13 mouse cellular contexts compared by ENCODE assay signal in the genomic region with DNA sequence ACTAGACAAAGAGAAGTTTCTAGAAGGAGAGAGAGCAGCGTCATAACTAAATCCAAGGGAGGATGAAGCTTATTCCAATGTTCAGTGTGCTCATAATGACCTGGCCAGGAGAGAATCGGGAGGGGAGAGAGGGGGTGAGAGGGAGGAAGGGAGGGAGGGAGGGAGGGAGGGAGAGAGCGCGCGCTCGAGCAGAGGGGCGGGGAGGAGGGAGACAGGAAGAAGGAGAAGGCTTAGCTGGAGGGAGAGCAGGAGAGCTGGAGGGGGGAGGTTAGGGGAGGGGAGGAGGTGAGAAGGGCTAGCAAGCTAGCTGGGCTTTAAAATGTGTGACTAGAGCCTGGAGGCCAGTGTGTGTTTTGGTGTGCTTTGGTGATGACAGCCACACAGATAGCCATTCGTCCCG. TPM values are rescaled to one million over a fixed set of nuclear protein-coding genes. Genes with fewer than 3 reads are reported as not detected.
DNase-seq lines count a peak whose midpoint lies in the region; ATAC-seq and TF ChIP-seq lines count a peak whose summit lies in the region.
"Had no signal": no experiment of that assay in that cellular context is flagged by ENCODE, and none has a peak within 500 bp of the region (broad histone marks: within the 10 kb centered on the region; RNA-seq: fewer than 3 reads in every experiment).

No protein-coding gene starts in this region.

- no peak overlapping the region for H3K4me3 ChIP-seq in heart, embryonic 12.5 days
- H3K4me3 ChIP-seq in lung, embryonic 14.5 days (ENCODE audit: low read depth, low read length) = no peak overlapping the region
- H3K4me3 ChIP-seq in embryonic facial prominence, embryonic 14.5 days (ENCODE audit: low read depth, low read length) = no peak overlapping the region
- H3K4me3 ChIP-seq in stomach, embryonic 14.5 days (ENCODE audit: low read depth, low read length) = no peak overlapping the region
- H3K4me3 ChIP-seq: embryonic facial prominence, embryonic 15.5 days had no signal

- peaks cover 26% of the 10 kb centered on the region for H3K4me1 ChIP-seq in heart, embryonic 12.5 days (replicated peaks)
- peaks cover 22% of the 10 kb centered on the region for H3K4me1 ChIP-seq in lung, embryonic 14.5 days (ENCODE audit: insufficient read depth)
- H3K4me1 ChIP-seq in embryonic facial prominence, embryonic 14.5 days (ENCODE audit: control insufficient read depth, insufficient read depth, low read length) = peaks cover 4% of the 10 kb centered on the region
- H3K4me1 ChIP-seq in stomach, embryonic 14.5 days (ENCODE audit: control insufficient read depth, insufficient read depth, low read length) = peaks cover 12% of the 10 kb centered on the region; the same call in 1 of the 2 replicates

- ATAC-seq in heart, embryonic 12.5 days (ENCODE audit: insufficient number of reproducible peaks, low FRiP score) = peak; percentile 42; the same call in 1 of the 2 replicates
- peak; percentile 33; the same call in 1 of the 2 replicates for ATAC-seq in lung, embryonic 14.5 days (ENCODE audit: insufficient read depth)
- ATAC-seq in embryonic facial prominence, embryonic 14.5 days (ENCODE audit: low read depth) = no peak
- ATAC-seq in stomach, embryonic 14.5 days (ENCODE audit: insufficient number of reproducible peaks, insufficient read depth, low FRiP score, low read depth) = no peak
- ATAC-seq: CD4-positive, CD25-positive, alpha-beta regulatory T cell, adult 4 months had no signal

- intact Hi-C loops in heart, postnatal 36 days (cut with DNase I) = no loop called here

- peak overlapping the region; percentile 43; the same call in 1 of the 2 replicates for H3K27ac ChIP-seq in heart, embryonic 12.5 days (ENCODE audit: poor library complexity, severe bottlenecking)
- peak overlapping the region; percentile 69; the same call in 1 of the 2 replicates for H3K27ac ChIP-seq in lung, embryonic 14.5 days (ENCODE audit: low read depth)
- no peak overlapping the region for H3K27ac ChIP-seq in embryonic facial prominence, embryonic 14.5 days (replicated peaks; ENCODE audit: low read depth, low read length)
- peak overlapping the region; percentile 62; the same call in 1 of the 2 replicates for H3K27ac ChIP-seq in stomach, embryonic 14.5 days (ENCODE audit: low read length)
- H3K27ac ChIP-seq: embryonic facial prominence, embryonic 15.5 days had no signal

- H3K9ac ChIP-seq in heart, embryonic 12.5 days = peak overlapping the region; percentile 11; the same call in 1 of the 2 replicates
- H3K9ac ChIP-seq in lung, embryonic 14.5 days = no peak overlapping the region
- H3K9ac ChIP-seq in embryonic facial prominence, embryonic 14.5 days (ENCODE audit: low read depth, low read length) = no peak overlapping the region
- H3K9ac ChIP-seq in stomach, embryonic 14.5 days (replicated peaks; ENCODE audit: low read depth, low read length) = no peak overlapping the region
- H3K9ac ChIP-seq: embryonic facial prominence, embryonic 15.5 days had no signal

- H3K4me2 ChIP-seq in heart, embryonic 12.5 days = peak overlapping the region; percentile 19
- H3K4me2 ChIP-seq in lung, embryonic 14.5 days = no peak overlapping the region
- H3K4me2 ChIP-seq in embryonic facial prominence, embryonic 14.5 days (ENCODE audit: low read depth, low read length) = no peak overlapping the region
- H3K4me2 ChIP-seq in stomach, embryonic 14.5 days (replicated peaks; ENCODE audit: low read depth, low read length) = no peak overlapping the region
- H3K4me2 ChIP-seq: embryonic facial prominence, embryonic 15.5 days had no signal

- WGBS in heart, embryonic 12.5 days = 3% methylated on average over 8 of the region's 9 CpGs
- 7% methylated on average over 9 of the region's 9 CpGs for WGBS in lung, embryonic 14.5 days
- 15% methylated on average over 9 of the region's 9 CpGs for WGBS in embryonic facial prominence, embryonic 14.5 days
- WGBS in stomach, embryonic 14.5 days = 8% methylated on average over 9 of the region's 9 CpGs

- TF ChIP-seq CTCF in lung, embryonic 14.5 days (IDR thresholded peaks at IDR 0.05; ENCODE audit: low read depth) = no peak

- no peaks in the 10 kb centered on the region for H3K9me3 ChIP-seq in heart, embryonic 12.5 days (replicated peaks)
- H3K9me3 ChIP-seq in lung, embryonic 14.5 days (ENCODE audit: low read depth, low read length) = no peaks in the 10 kb centered on the region
- H3K9me3 ChIP-seq in embryonic facial prominence, embryonic 14.5 days (ENCODE audit: control insufficient read depth, low read length) = no peaks in the 10 kb centered on the region
- no peaks in the 10 kb centered on the region for H3K9me3 ChIP-seq in stomach, embryonic 14.5 days (ENCODE audit: control insufficient read depth, low read depth, low read length)
- H3K9me3 ChIP-seq: embryonic facial prominence, embryonic 15.5 days had no signal

- H3K36me3 ChIP-seq in heart, embryonic 12.5 days = no peaks in the 10 kb centered on the region
- H3K36me3 ChIP-seq in lung, embryonic 14.5 days (ENCODE audit: insufficient read depth) = no peaks in the 10 kb centered on the region
- no peaks in the 10 kb centered on the region for H3K36me3 ChIP-seq in embryonic facial prominence, embryonic 14.5 days (ENCODE audit: control insufficient read depth, insufficient read depth, low read length)
- no peaks in the 10 kb centered on the region for H3K36me3 ChIP-seq in stomach, embryonic 14.5 days (ENCODE audit: control insufficient read depth, insufficient read depth, low read length)
- H3K36me3 ChIP-seq: embryonic facial prominence, embryonic 15.5 days had no signal

- H3K27me3 ChIP-seq in heart, embryonic 12.5 days (replicated peaks) = no peaks in the 10 kb centered on the region
- H3K27me3 ChIP-seq in lung, embryonic 14.5 days (ENCODE audit: insufficient read depth, low read length) = no peaks in the 10 kb centered on the region
- no peaks in the 10 kb centered on the region for H3K27me3 ChIP-seq in embryonic facial prominence, embryonic 14.5 days (replicated peaks; ENCODE audit: control insufficient read depth, insufficient read depth, low read length)
- no peaks in the 10 kb centered on the region for H3K27me3 ChIP-seq in stomach, embryonic 14.5 days (ENCODE audit: control insufficient read depth, insufficient read depth, low read length)
- H3K27me3 ChIP-seq: embryonic facial prominence, embryonic 15.5 days had no signal

- no peak for DNase-seq in heart, postnatal 36 days
- DNase-seq in lung, embryonic 14.5 days = no peak
- no peak for DNase-seq in lung, postnatal 25 days (ENCODE audit: low spot score)
- peak; percentile 37 for DNase-seq in embryonic facial prominence, embryonic 14.5 days (ENCODE audit: low spot score)
- no peak for DNase-seq in ovary, postnatal 10 days (ENCODE audit: low spot score)
- DNase-seq: adrenal gland, postnatal 25 days; cerebellum, adult 11-12 months; kidney, adult 2 months; thymus, adult 18-20 months had no signal

RNA-seq across cellular contexts. Expression of gene Tex2, which starts 26.8 kb away (rescaled TPM):
- 19.8 and 20.2 TPM in 2 replicates for polyA plus RNA-seq in heart, embryonic 12.5 days (2016; fragmentation: Nextera tagmentation; extraction: Ambion mirVana)
- 10 to 100 TPM; 40.1 to 42.1 TPM for total RNA-seq in heart, postnatal 36 days (2021)
- 10.9 and 11.3 TPM in 2 replicates for polyA plus RNA-seq in lung, embryonic 14.5 days (2014; fragmentation: Nextera tagmentation; extraction: Ambion mirVana)
- polyA plus RNA-seq in embryonic facial prominence, embryonic 14.5 days (2014; fragmentation: Nextera tagmentation; extraction: Ambion mirVana) = 11.0 and 12.0 TPM in 2 replicates
- 9.8 and 11.7 TPM in 2 replicates for polyA plus RNA-seq in stomach, embryonic 14.5 days (2014; fragmentation: Nextera tagmentation; extraction: Ambion mirVana)

Comparison
In these comparisons a context has a peak if more than half of its experiments do, and no peak if none do; other contexts are left out.
1. ATAC-seq: peak in heart, embryonic 12.5 days (single experiment) and lung, embryonic 14.5 days (single experiment); none in embryonic facial prominence, embryonic 14.5 days (single experiment) and stomach, embryonic 14.5 days (single experiment).